Mouse (Mus musculus) C2C12 (cell line): ENCODE data around the gene Colgalt1. TPM values are rescaled to one million over a fixed set of nuclear protein-coding genes. Genes with fewer than 3 reads are reported as not detected.
A peak's percentile ranks its signal among the peaks of the same experiment; 100 is the strongest.

Experiments used
- H3K27me3 ChIP-seq: one replicate; pipeline ENCODE4 v1.6.1; 2011; ENCODE audit not compliant: control insufficient read depth, insufficient read depth, insufficient read length
- H3K36me3 ChIP-seq: one replicate; pipeline ENCODE4 v1.6.1; 2011; ENCODE audit not compliant: control insufficient read depth, insufficient read depth
- H3K4me3 ChIP-seq: one replicate; pipeline ENCODE4 v1.5.1; 2011; ENCODE audit warnings: mild to moderate bottlenecking, control low read depth; ENCODE audit not compliant: poor library complexity, insufficient read depth, severe bottlenecking
- H3K79me2 ChIP-seq: one replicate; pipeline ENCODE4 v1.6.1; 2011; ENCODE audit not compliant: control insufficient read depth, insufficient read depth
- H3K79me3 ChIP-seq: one replicate; pipeline ENCODE4 v1.6.1; 2011; ENCODE audit warnings: low read depth, control low read depth
- H3ac ChIP-seq: one replicate; pipeline ENCODE3; 2011; ENCODE audit warnings: low read depth; ENCODE audit not compliant: control insufficient read depth, insufficient read length
- CEBPB ChIP-seq: IDR thresholded peaks from one replicate; pipeline ENCODE4 v1.6.1; 2011; ENCODE audit warnings: low read depth, mild to moderate bottlenecking, control low read depth, moderate library complexity
- CTCF ChIP-seq: IDR thresholded peaks from one replicate; pipeline ENCODE4 v1.5.1; 2011; ENCODE audit not compliant: control insufficient read depth, insufficient read depth, insufficient read length
- FOSL1 ChIP-seq: IDR thresholded peaks from one replicate; pipeline ENCODE4 v1.8.0; 2011; ENCODE audit warnings: mild to moderate bottlenecking, low read length; ENCODE audit not compliant: poor library complexity, insufficient read depth, severe bottlenecking
- MAX ChIP-seq: IDR thresholded peaks from one replicate; pipeline ENCODE4 v1.6.1; 2011; ENCODE audit warnings: mild to moderate bottlenecking, control low read depth
- MYOD1 ChIP-seq: IDR thresholded peaks from one replicate; pipeline ENCODE4 v1.6.1; 2011; ENCODE audit warnings: low read depth; ENCODE audit not compliant: control insufficient read depth, insufficient read length
- MYOG ChIP-seq: IDR thresholded peaks from one replicate; pipeline ENCODE4 v1.6.1; 2011; ENCODE audit not compliant: control insufficient read depth, insufficient read length; ENCODE audit errors: extremely low read depth
- USF1 ChIP-seq: IDR thresholded peaks from one replicate; pipeline ENCODE4 v1.6.1; 2011; ENCODE audit warnings: low read depth, mild to moderate bottlenecking, control low read depth, moderate library complexity
- polyA plus RNA-seq: library from polyadenylated mRNA; unstranded; fragments of >200 nt; fragmentation: generic; extraction: Trizol; gene quantifications from one replicate; pipeline ENCODE4 v1.2.1, GENCODE M21; 2012; ENCODE audit warnings: missing spikeins

Gene Colgalt1
- polyA plus RNA-seq, 1 experiment, result 72.3 TPM

DNA sequence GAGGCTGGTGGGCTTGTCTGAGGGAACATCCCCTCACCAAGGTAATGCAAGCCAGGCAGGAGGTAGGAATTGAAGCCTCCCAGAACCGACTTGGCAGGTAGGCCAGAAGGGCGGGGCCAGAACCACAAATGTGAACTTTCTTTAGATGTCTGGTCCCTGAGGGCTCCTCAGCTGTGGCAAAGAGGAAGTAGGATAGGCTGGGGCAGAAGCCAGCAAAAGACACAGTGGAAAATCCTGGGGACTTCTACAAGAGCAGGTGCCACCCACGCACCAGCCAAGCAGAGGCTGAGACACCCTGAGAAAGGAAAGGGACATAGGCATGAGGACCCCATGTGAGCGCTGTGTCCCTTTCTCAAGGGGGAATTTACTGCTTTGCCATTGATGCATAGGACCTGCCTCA is 14.0 kb upstream of the Colgalt1 start:
- Histone ChIP-seq H3K79me3 (peaks cover 10% of the 10 kb centered on the region), H3K79me2 (peaks cover 22% of the 10 kb centered on the region), H3K27me3 (no peaks in the 10 kb centered on the region), H3ac (no peak overlapping the region), H3K36me3 (peaks cover 3% of the 10 kb centered on the region), H3K4me3 (no peak overlapping the region)
- TF ChIP-seq FOSL1 (no peak), USF1 (no peak), CEBPB (no peak), MYOG (no peak), MYOD1 (no peak), CTCF (no peak), MAX (no peak)

DNA sequence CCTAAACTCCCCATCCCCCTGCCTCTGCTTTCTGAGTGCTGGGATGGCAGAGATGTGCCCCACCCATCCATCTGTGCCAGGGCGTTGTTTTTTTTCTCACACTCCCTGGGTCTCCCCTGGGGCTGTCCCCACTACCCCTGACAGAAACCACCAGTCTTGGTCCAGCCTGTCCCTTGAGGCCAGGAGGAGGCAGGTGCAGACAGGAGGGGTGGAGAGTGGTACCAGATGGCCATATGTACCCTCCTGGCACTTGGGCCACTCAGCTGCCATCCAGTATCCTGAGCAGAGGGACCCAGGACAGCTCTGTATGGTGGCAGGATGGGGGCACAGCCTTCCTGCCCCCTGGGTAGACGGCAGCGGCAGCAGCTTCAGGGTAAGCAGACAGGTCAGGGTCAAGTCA is 13.3 kb upstream of the Colgalt1 start, which contains the start of gene Fam129c:
Gene Fam129c, plus strand, starts transcription at position 198 of the 400 bp plus-strand sequence.
- peak within 1 kb of the TSS; percentile 28 for H3ac ChIP-seq
- peaks cover 10% of the 10 kb centered on the region for H3K79me3 ChIP-seq
- no peak within 1 kb of the TSS for H3K4me3 ChIP-seq
- H3K79me2 ChIP-seq, result peaks cover 16% of the 10 kb centered on the region
- TF ChIP-seq MYOG (no peak), CEBPB (no peak), MYOD1 (no peak), MAX (no peak), USF1 (no peak), FOSL1 (no peak), CTCF (no peak)
- H3K27me3 ChIP-seq, result no peaks in the 10 kb centered on the region
- H3K36me3 ChIP-seq, result peaks cover 3% of the 10 kb centered on the region

DNA sequence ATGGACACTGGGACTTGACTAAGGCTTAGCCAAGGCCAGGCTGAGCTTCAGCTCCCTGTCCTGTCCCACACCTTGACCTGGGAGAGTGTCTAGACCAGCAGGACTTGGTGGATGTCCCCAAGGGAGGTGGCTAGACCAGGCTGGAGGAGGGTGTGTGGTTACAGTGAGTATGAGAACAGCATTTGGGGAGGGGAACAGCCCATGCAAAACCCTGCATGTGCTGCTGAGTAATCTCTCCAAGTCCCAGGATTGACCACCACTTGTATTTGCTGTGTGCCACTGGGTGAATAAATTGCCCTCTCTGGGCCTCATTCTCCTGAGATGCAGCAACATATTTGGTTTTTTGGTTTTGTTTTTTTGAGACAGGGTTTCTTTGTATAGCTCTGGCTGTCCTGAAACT is 12.4 kb upstream of the Colgalt1 start:
- H3K79me3 ChIP-seq, result peaks cover under 1% of the 10 kb centered on the region
- TF ChIP-seq CEBPB (no peak), MAX (no peak), USF1 (no peak)
- H3K36me3 ChIP-seq, result peaks cover 3% of the 10 kb centered on the region
- H3K79me2 ChIP-seq, result peaks cover 7% of the 10 kb centered on the region
- no peak overlapping the region for H3K4me3 ChIP-seq
- no peaks in the 10 kb centered on the region for H3K27me3 ChIP-seq
- no peak overlapping the region for H3ac ChIP-seq

DNA sequence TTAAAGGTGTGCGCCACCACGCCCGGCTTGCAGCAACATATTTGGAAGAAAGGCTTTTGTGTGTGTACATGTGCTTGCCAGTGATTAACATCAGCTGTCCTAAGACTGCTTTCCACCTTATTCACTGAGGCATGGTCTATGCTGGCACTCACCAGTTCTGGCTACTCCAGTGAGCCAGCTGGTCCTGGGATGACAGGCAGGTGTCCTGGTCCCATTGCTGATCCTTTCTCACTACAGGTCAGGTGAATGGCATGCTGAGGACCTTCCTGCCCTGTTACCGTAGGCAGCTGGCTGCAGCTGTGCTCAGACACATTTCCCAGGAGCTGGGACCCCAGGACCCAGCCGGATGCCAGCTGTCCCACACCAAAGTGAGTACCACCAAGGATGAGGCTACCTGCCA is 12.0 kb upstream of the Colgalt1 start:
- no peak overlapping the region for H3ac ChIP-seq
- TF ChIP-seq CEBPB (no peak), MAX (no peak), MYOD1 (no peak), MYOG (no peak), FOSL1 (no peak), CTCF (no peak), USF1 (no peak)
- peaks cover 3% of the 10 kb centered on the region for H3K36me3 ChIP-seq

DNA sequence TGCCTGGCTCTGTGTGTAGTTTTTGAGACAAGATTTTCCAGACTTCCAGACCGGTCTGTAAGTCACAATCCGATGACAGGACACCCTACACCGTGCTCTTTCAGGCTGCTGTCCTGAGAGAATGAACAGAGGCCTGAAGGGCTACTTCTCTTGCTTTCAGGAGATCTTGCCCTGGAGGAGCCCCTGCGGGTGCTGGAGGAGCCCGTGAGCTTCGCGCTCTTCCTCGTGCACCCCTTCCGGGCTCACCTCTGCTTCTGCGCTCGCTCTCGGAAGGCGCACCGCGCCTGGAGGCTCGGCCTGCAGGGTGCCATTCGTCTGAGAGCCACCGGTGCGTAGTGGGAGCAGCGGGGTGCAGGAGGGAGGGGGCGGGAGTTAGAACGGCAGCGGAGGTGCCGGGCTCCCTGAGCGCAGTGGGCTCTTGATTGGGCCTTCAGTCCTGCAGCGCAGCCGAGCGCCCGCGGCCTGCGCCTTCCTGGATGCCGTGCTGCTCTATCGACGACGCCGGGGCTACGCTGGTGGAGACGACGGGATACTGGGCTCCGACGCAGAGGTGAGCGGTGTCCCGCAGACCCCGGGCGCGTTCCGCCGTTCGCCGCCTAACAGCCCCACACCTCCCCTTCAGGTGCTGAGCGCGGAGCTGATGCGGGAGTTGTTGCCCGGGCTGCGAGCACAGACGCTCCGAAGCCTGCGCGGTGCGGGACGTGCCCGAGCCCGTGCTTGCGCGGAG is 8.7 kb upstream of the Colgalt1 start:
- Histone ChIP-seq H3ac (no peak overlapping the region), H3K4me3 (no peak overlapping the region), H3K27me3 (no peaks in the 10 kb centered on the region), H3K79me2 (no peaks in the 10 kb centered on the region), H3K36me3 (no peaks in the 10 kb centered on the region), H3K79me3 (no peaks in the 10 kb centered on the region)
- no peak for TF ChIP-seq CEBPB
- no peak for TF ChIP-seq CTCF

More for the DNA sequence above, 12.0 kb upstream of the Colgalt1 start:
- peaks cover 2% of the 10 kb centered on the region for H3K79me2 ChIP-seq
- no peaks in the 10 kb centered on the region for H3K27me3 ChIP-seq
- H3K4me3 ChIP-seq, result no peak overlapping the region
- H3K79me3 ChIP-seq, result no peaks in the 10 kb centered on the region

DNA sequence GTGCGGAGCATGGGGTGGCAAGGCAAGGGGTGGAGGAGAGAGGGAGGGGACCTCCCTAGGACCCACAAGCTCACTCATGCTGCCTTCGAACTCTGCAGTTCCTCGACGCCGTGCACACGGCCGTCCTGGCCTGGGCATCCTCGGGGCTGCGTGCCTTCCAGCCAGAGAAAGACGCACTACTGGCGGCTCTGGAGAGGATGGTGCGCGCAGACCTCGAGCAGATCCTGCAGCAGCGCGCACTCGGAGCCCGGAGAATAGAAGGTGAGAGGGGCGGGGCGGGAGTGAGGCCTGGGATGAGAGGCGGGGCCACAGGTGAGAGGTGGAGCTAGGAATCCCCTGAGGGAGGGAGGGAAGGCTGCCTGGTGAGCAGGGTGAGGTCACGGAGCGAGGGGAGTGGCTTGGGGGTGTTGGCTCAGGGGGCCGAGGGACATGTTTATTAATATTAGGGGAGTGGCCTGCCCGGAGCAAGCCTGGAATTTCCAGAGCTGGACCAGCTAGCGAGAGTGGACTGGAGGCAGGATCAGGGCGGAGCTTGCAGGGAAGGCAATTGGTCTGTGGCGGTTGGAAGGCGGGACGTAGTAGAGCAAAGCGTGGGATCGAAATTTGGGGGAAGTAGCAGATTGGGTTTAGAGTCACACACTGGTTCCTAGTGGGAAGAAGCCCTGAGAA is 8.0 kb upstream of the Colgalt1 start:
- no peak overlapping the region for H3K4me3 ChIP-seq
- no peaks in the 10 kb centered on the region for H3K27me3 ChIP-seq
- H3ac ChIP-seq, result no peak overlapping the region
- H3K79me2 ChIP-seq, result no peaks in the 10 kb centered on the region
- no peaks in the 10 kb centered on the region for H3K79me3 ChIP-seq
- TF ChIP-seq CEBPB, result no peak
- TF ChIP-seq CTCF, result no peak
- TF ChIP-seq MYOD1, result no peak
- no peak for TF ChIP-seq MYOG
- TF ChIP-seq FOSL1, result no peak
- no peak for TF ChIP-seq MAX
- TF ChIP-seq USF1, result no peak
- H3K36me3 ChIP-seq, result no peaks in the 10 kb centered on the region
